Mouse (Mus musculus) forebrain, embryonic 10.5 days (tissue): ENCODE results near the gene Dqx1. TPM values are rescaled to one million over a fixed set of nuclear protein-coding genes. Genes with fewer than 3 reads are reported as not detected.

Source experiments
- DNase-seq: peaks from one replicate; pipeline ENCODE4 v3.0.0-alpha.2; 2017; ENCODE audit warnings: low spot score; ENCODE audit errors: extremely low spot score
- H3K27ac ChIP-seq: fragments of 300-500 bp; sonication (generic); 2 replicates; pipeline ENCODE4 v1.5.1; 2016; ENCODE audit warnings: mild to moderate bottlenecking
- H3K27me3 ChIP-seq: fragments of 300-500 bp; sonication (generic); 2 replicates; pipeline ENCODE4 v1.6.1; 2016; ENCODE audit warnings: mild to moderate bottlenecking; ENCODE audit not compliant: poor library complexity, severe bottlenecking
- H3K36me3 ChIP-seq: fragments of 300-500 bp; sonication (generic); replicated peaks from 2 replicates; pipeline ENCODE4 v1.6.1; 2016; ENCODE audit warnings: mild to moderate bottlenecking, moderate library complexity
- H3K4me1 ChIP-seq: fragments of 300-500 bp; sonication (generic); 2 replicates; pipeline ENCODE4 v1.6.1; 2016
- H3K4me3 ChIP-seq: fragments of 300-500 bp; sonication (generic); 2 replicates; pipeline ENCODE4 v1.5.1; 2016; ENCODE audit warnings: mild to moderate bottlenecking, moderate library complexity
- H3K9me3 ChIP-seq: fragments of 300-500 bp; sonication (generic); 2 replicates; pipeline ENCODE4 v1.6.1; 2016; ENCODE audit warnings: mild to moderate bottlenecking, moderate library complexity
- WGBS: fragments of 180-500 bp; shearing (Covaris S2); methylation state at CpG from one replicate; pipeline ENCODE4 v1.1.7; 2016; 5-methylcytosine and 5-hydroxymethylcytosine counted together
- polyA plus RNA-seq: library from polyadenylated mRNA; unstranded; fragments of >200 nt; fragmentation: Nextera tagmentation; extraction: Ambion mirVana; gene quantifications from 2 replicates; pipeline ENCODE4 v1.2.1, GENCODE M21; 2016

Gene Dqx1
- polyA plus RNA-seq: 1.7 TPM in 2 replicates

GRCm38 (mm10) chr6:83057790-83058189, at the start of gene Dqx1:
Dqx1 (plus strand) TSS chr6:83057844.
- no peak within 1 kb of the TSS for H3K27ac ChIP-seq
- WGBS: 47% methylated on average over 3 of the region's 3 CpGs
- peaks cover 31% of the 10 kb centered on the region for H3K36me3 ChIP-seq
- H3K27me3 ChIP-seq: peaks cover 45% of the 10 kb centered on the region
- no peak within 1 kb of the TSS for H3K4me3 ChIP-seq
- H3K9me3 ChIP-seq: no peaks in the 10 kb centered on the region
- peaks cover 27% of the 10 kb centered on the region for H3K4me1 ChIP-seq
- no peak for DNase-seq

GRCm38 (mm10) chr6:83008659-83009058, 49.0 kb upstream of the Dqx1 start:
- DNase-seq: no peak

DNA sequence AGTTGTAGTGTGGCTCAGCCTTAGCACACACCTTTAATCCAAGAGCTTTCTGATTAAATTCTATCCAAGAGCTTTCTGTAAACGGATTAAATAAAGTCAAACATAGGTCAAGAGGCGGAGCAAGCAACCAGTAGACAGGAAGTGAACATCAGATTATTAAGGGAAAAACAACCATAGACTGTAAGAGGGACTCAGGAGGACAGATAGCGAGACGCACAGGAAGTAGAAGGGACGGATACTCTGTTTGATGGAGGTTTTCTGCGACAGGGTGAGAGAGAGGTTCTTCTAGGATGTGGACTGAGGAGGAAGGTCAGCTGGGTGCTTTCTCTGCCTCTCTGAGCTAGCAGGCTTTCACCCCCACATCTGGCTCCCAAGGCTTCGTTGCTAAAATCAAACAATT, 47.6 kb upstream of the Dqx1 start:
- no peak for DNase-seq
- no peak overlapping the region for H3K27ac ChIP-seq
- no peaks in the 10 kb centered on the region for H3K9me3 ChIP-seq
- peaks cover 14% of the 10 kb centered on the region for H3K4me1 ChIP-seq
- WGBS: 75% methylated on average over 7 of the region's 7 CpGs
- no peak overlapping the region for H3K4me3 ChIP-seq
- H3K27me3 ChIP-seq: no peaks in the 10 kb centered on the region; the same call in 1 of the 2 replicates
- H3K36me3 ChIP-seq: no peaks in the 10 kb centered on the region

More at GRCm38 (mm10) chr6:83008659-83009058, 49.0 kb upstream of the Dqx1 start:
- no peak overlapping the region for H3K27ac ChIP-seq
- peaks cover 17% of the 10 kb centered on the region for H3K4me1 ChIP-seq
- no peaks in the 10 kb centered on the region for H3K9me3 ChIP-seq
- no peaks in the 10 kb centered on the region for H3K36me3 ChIP-seq
- no peak overlapping the region for H3K4me3 ChIP-seq
- no peaks in the 10 kb centered on the region; the same call in 1 of the 2 replicates for H3K27me3 ChIP-seq
- 68% methylated on average over 3 of the region's 3 CpGs for WGBS

- WGBS: 87% methylated on average over 7 of the region's 7 CpGs
- no peak for DNase-seq
- Histone ChIP-seq H3K27ac (no peak overlapping the region), H3K4me1 (peaks cover 12% of the 10 kb centered on the region), H3K4me3 (no peak overlapping the region), H3K36me3 (no peaks in the 10 kb centered on the region), H3K9me3 (no peaks in the 10 kb centered on the region), H3K27me3 (no peaks in the 10 kb centered on the region; the same call in 1 of the 2 replicates)
These were observed 46.4 kb upstream of the Dqx1 start for GRCm38 (mm10) chr6:83011255-83011654.

- 81% methylated on average over 6 of the region's 6 CpGs for WGBS
- no peaks in the 10 kb centered on the region for H3K9me3 ChIP-seq
- no peak overlapping the region for H3K4me3 ChIP-seq
- no peaks in the 10 kb centered on the region for H3K36me3 ChIP-seq
- H3K4me1 ChIP-seq: peaks cover 12% of the 10 kb centered on the region
- H3K27ac ChIP-seq: no peak overlapping the region
- no peaks in the 10 kb centered on the region; the same call in 1 of the 2 replicates for H3K27me3 ChIP-seq
- no peak for DNase-seq
These were observed 45.9 kb upstream of the Dqx1 start for GRCm38 (mm10) chr6:83011756-83012155.

DNA sequence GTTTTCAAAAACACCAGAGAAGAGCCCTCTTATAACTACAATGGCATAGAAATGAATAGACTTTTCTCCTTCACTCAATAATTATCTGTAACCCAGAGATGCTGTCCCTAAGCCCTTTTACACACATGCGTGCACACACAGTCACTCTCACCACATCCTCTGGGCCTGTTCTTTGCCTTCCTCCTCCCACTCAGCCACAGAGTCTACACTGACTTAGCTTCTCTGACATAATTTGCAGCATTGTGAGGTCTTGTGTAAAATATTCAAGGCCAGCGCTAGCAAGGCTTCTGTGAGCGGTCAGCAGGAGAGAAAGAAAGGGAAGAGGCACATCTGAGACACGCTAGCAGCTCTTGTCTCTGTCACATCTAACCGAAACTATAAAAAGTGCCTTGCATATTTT, 44.2 kb upstream of the Dqx1 start:
- no peaks in the 10 kb centered on the region for H3K36me3 ChIP-seq
- H3K9me3 ChIP-seq: no peaks in the 10 kb centered on the region
- no peak overlapping the region for H3K4me3 ChIP-seq
- no peak overlapping the region for H3K27ac ChIP-seq
- H3K27me3 ChIP-seq: no peaks in the 10 kb centered on the region; the same call in 1 of the 2 replicates
- H3K4me1 ChIP-seq: peaks cover 12% of the 10 kb centered on the region
- 81% methylated on average over 5 of the region's 5 CpGs for WGBS
- no peak for DNase-seq

- Histone ChIP-seq H3K36me3 (no peaks in the 10 kb centered on the region), H3K27me3 (no peaks in the 10 kb centered on the region; the same call in 1 of the 2 replicates), H3K9me3 (no peaks in the 10 kb centered on the region), H3K4me3 (no peak overlapping the region), H3K27ac (no peak overlapping the region), H3K4me1 (peaks cover 12% of the 10 kb centered on the region)
- WGBS: 77% methylated on average over 12 of the region's 12 CpGs
- no peak for DNase-seq
These were observed 42.9 kb upstream of the Dqx1 start for GRCm38 (mm10) chr6:83014482-83015466.

DNA sequence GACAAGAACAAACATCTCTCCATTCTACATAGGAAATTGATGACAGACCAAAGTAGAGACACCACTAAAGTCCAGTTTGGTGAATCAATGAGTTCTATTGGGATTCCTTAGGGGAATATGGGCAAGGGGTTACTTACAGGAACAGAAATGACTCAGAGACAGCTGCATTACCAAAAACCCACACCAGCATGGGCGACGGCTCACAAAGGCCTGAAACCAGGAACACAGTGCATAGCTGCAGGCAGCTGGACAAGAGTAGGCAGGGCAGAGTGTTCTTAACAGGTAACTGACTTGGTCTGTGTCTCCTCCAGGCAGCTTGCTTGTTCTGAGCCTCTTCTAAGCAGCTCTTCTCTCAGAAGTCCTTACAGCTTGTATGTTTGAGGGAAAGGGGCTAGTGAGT, 41.9 kb upstream of the Dqx1 start:
- Histone ChIP-seq H3K9me3 (no peaks in the 10 kb centered on the region), H3K4me3 (no peak overlapping the region), H3K36me3 (no peaks in the 10 kb centered on the region), H3K27me3 (no peaks in the 10 kb centered on the region; the same call in 1 of the 2 replicates), H3K4me1 (peaks cover 12% of the 10 kb centered on the region), H3K27ac (no peak overlapping the region)
- DNase-seq: no peak
- 84% methylated on average over 2 of the region's 2 CpGs for WGBS

DNA sequence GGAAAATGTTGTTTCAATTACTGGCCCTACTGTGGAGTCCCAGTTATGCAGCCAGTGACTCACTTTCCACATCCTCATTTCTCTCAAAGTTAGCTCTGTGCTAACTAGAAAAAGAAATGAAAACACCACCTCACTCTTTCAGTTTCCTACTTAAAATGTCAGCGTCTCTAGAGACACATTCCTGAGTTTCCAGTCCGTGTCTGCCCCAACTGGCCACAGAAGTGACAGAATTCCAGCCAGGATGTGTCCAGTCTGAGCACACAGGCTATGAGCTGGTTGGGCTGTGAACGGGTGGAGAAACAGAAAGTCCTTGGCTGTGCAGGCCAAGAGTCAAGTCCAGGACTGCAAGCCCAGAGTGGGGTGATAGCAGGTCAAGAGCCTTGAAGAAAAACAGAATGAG, 40.5 kb upstream of the Dqx1 start:
- Histone ChIP-seq H3K9me3 (no peaks in the 10 kb centered on the region), H3K36me3 (no peaks in the 10 kb centered on the region), H3K4me1 (peaks cover 12% of the 10 kb centered on the region), H3K27ac (no peak overlapping the region), H3K4me3 (no peak overlapping the region), H3K27me3 (no peaks in the 10 kb centered on the region)
- DNase-seq: no peak
- 83% methylated on average over 3 of the region's 3 CpGs for WGBS

GRCm38 (mm10) chr6:83019044-83019443, 38.6 kb upstream of the Dqx1 start:
- Histone ChIP-seq H3K36me3 (no peaks in the 10 kb centered on the region), H3K27me3 (no peaks in the 10 kb centered on the region), H3K27ac (no peak overlapping the region), H3K9me3 (no peaks in the 10 kb centered on the region), H3K4me3 (no peak overlapping the region), H3K4me1 (no peaks in the 10 kb centered on the region)
- 82% methylated on average over 3 of the region's 3 CpGs for WGBS
- no peak for DNase-seq

- no peaks in the 10 kb centered on the region for H3K27me3 ChIP-seq
- no peaks in the 10 kb centered on the region for H3K4me1 ChIP-seq
- no peak overlapping the region for H3K27ac ChIP-seq
- WGBS: 88% methylated on average over 6 of the region's 6 CpGs
- no peaks in the 10 kb centered on the region for H3K9me3 ChIP-seq
- DNase-seq: no peak
- no peaks in the 10 kb centered on the region for H3K36me3 ChIP-seq
- no peak overlapping the region for H3K4me3 ChIP-seq
These were observed 37.5 kb upstream of the Dqx1 start for GRCm38 (mm10) chr6:83020121-83020520.

- 86% methylated on average over 4 of the region's 4 CpGs for WGBS
- H3K9me3 ChIP-seq: no peaks in the 10 kb centered on the region
- DNase-seq: no peak
These were observed 36.6 kb upstream of the Dqx1 start for GRCm38 (mm10) chr6:83020836-83021593.

More at GRCm38 (mm10) chr6:83020836-83021593, 36.6 kb upstream of the Dqx1 start:
- no peaks in the 10 kb centered on the region for H3K4me1 ChIP-seq
- no peak overlapping the region for H3K4me3 ChIP-seq
- H3K27ac ChIP-seq: no peak overlapping the region
- no peaks in the 10 kb centered on the region; the same call in 1 of the 2 replicates for H3K27me3 ChIP-seq
- no peaks in the 10 kb centered on the region for H3K36me3 ChIP-seq
